Mouse (Mus musculus) heart, adult 2 months (tissue): ENCODE measurements around the gene Tubgcp2. TPM values are rescaled to one million over a fixed set of nuclear protein-coding genes. Genes with fewer than 3 reads are reported as not detected.

Source experiments
- DNase-seq, 2 experiments: peaks; one replicate each; pipeline ENCODE4 v3.0.0; 2021
- H3K27ac ChIP-seq: fragments of 200-600 bp; 2 replicates; pipeline ENCODE4 v1.8.1; 2022
- H3K27me3 ChIP-seq: fragments of 200-500 bp; 2 replicates; pipeline ENCODE4 v1.6.1; 2012; ENCODE audit warnings: mild to moderate bottlenecking, low read length, inconsistent platforms, mixed read lengths; ENCODE audit not compliant: control insufficient read depth, insufficient read depth
- H3K36me3 ChIP-seq: fragments of 200-500 bp; 2 replicates; pipeline ENCODE4 v1.6.1; 2012; ENCODE audit warnings: low read length, inconsistent platforms; ENCODE audit not compliant: control insufficient read depth, insufficient read depth
- H3K4me1 ChIP-seq: fragments of 200-500 bp; 2 replicates; pipeline ENCODE4 v1.6.1; 2011; ENCODE audit warnings: low read length; ENCODE audit not compliant: control insufficient read depth, insufficient read depth
- H3K4me3 ChIP-seq: fragments of 200-600 bp; 2 replicates; pipeline ENCODE4 v1.8.1; 2022
- H3K79me2 ChIP-seq: fragments of 200-500 bp; replicated peaks from 2 replicates; pipeline ENCODE4 v1.6.1; 2012; ENCODE audit warnings: mild to moderate bottlenecking, inconsistent platforms, low read length, moderate library complexity, mixed read lengths; ENCODE audit not compliant: control insufficient read depth, insufficient read depth
- H3K9ac ChIP-seq: fragments of 200-500 bp; 2 replicates; pipeline ENCODE4 v1.6.1; 2012; ENCODE audit warnings: low read depth, mild to moderate bottlenecking, control low read depth, inconsistent platforms, low read length, mixed read lengths
- EP300 ChIP-seq: fragments of 200-500 bp; IDR thresholded peaks from 2 replicates; pipeline ENCODE4 v1.6.1; 2011; ENCODE audit warnings: low read depth, low read length, control low read depth; ENCODE audit not compliant: insufficient read depth
- WGBS: fragments of 180-500 bp; shearing (Covaris S2); methylation state at CpG from one replicate; pipeline ENCODE4 v1.1.7; 2018; 5-methylcytosine and 5-hydroxymethylcytosine counted together
- intact Hi-C: fragments of 180-260 bp; cut with DNase I; formaldehyde crosslinking; loops from one replicate; pipeline ENCODE4 v1.15.1; 2025
- microRNA-seq, 2 experiments: library from miRNA; unstranded; fragments of <30 nt; microRNA quantifications; one replicate each; pipeline ENCODE4 v1.2.0; 2021
- polyA plus RNA-seq: library from polyadenylated mRNA; depleted of rRNA; stranded (reverse); fragments of >200 nt; gene quantifications from 2 replicates; pipeline ENCODE4 v1.2.3, GENCODE M21; 2012; rRNA removed
- total RNA-seq, 2 experiments: library from RNA; stranded (reverse); gene quantifications; 2 replicates each; pipeline ENCODE4 v1.2.3; 2021

The Tubgcp2 gene
- total and polyA plus RNA-seq, 3 experiments, result 21.7 to 33.5 (median 28.4) TPM

- Histone ChIP-seq H3K9ac (no peak overlapping the region), H3K79me2 (no peaks in the 10 kb centered on the region), H3K36me3 (no peaks in the 10 kb centered on the region), H3K27ac (no peak overlapping the region), H3K4me3 (no peak overlapping the region), H3K27me3 (peaks cover 22% of the 10 kb centered on the region), H3K4me1 (peaks cover 1% of the 10 kb centered on the region; the same call in 1 of the 2 replicates)
- TF ChIP-seq EP300, result no peak
- DNase-seq, result no peak
- WGBS, result 62% methylated on average over 5 of the region's 5 CpGs
- intact Hi-C loops, result no loop called here
Measured at GRCm38 (mm10) chr7:139946032-139946431, 90.4 kb downstream of the Tubgcp2 start.

Small RNA genes within 50 kb of the gene (microRNA-seq; reads per million reads assigned to microRNA genes)
- gene Mir202 (0 reads per million in 2 experiments), gene Mir7062 (0 to 0.77 reads per million in 2 experiments), gene mmu-mir-7686 (0 reads per million in 2 experiments)

Other genes with a start within 250 kb of the Tubgcp2 start
- under 1 TPM in 1 of 2 experiments, not detected in 1; 0.09 TPM for gene Adgra1, start 202.5 kb downstream of the Tubgcp2 start, total RNA-seq
- 0.04 and 0.06 TPM in 2 replicates for gene Adgra1, start 202.5 kb downstream of the Tubgcp2 start, polyA plus RNA-seq
- not detected for gene Kndc1, start 142.0 kb downstream of the Tubgcp2 start, total RNA-seq
- 0.47 TPM in 1 of 2 replicates, not detected in the other for gene Kndc1, start 142.0 kb downstream of the Tubgcp2 start, polyA plus RNA-seq
- gene Utf1, start 92.9 kb downstream of the Tubgcp2 start, total RNA-seq, result not detected
- not detected in 2 replicates for gene Utf1, start 92.9 kb downstream of the Tubgcp2 start, polyA plus RNA-seq
- not detected for gene 6430531B16Rik, start 57.9 kb downstream of the Tubgcp2 start, total RNA-seq
- 0.25 TPM in 1 of 2 replicates, not detected in the other for gene 6430531B16Rik, start 57.9 kb downstream of the Tubgcp2 start, polyA plus RNA-seq
- gene Adam8, start 44.1 kb downstream of the Tubgcp2 start, total RNA-seq, result under 1 TPM; 0.26 to 0.73 TPM
- 2.3 and 9.1 TPM in 2 replicates for gene Adam8, start 44.1 kb downstream of the Tubgcp2 start, polyA plus RNA-seq
- 10 to 100 TPM in 1 of 2 experiments, 1 to 10 TPM in 1; 8.5 to 11.1 TPM for gene Zfp511, start 278 bp downstream of the Tubgcp2 start, total RNA-seq
- 20.8 and 21.2 TPM in 2 replicates for gene Zfp511, start 278 bp downstream of the Tubgcp2 start, polyA plus RNA-seq
- gene Msx3, start 12.4 kb upstream of the Tubgcp2 start, total RNA-seq, result not detected
- not detected in 2 replicates for gene Msx3, start 12.4 kb upstream of the Tubgcp2 start, polyA plus RNA-seq
- under 1 TPM in 1 of 2 experiments, not detected in 1; 0.23 TPM for gene Caly, start 45.9 kb upstream of the Tubgcp2 start, total RNA-seq
- 0.10 and 0.53 TPM in 2 replicates for gene Caly, start 45.9 kb upstream of the Tubgcp2 start, polyA plus RNA-seq
- gene Prap1, start 56.7 kb upstream of the Tubgcp2 start, total RNA-seq, result not detected
- 0.27 TPM in 1 of 2 replicates, not detected in the other for gene Prap1, start 56.7 kb upstream of the Tubgcp2 start, polyA plus RNA-seq
- gene Fuom, start 65.8 kb upstream of the Tubgcp2 start, total RNA-seq, result 10 to 100 TPM; 71.5 to 83.4 TPM
- gene Fuom, start 65.8 kb upstream of the Tubgcp2 start, polyA plus RNA-seq, result 101 and 120 TPM in 2 replicates
- gene Paox, start 79.1 kb upstream of the Tubgcp2 start, total RNA-seq, result 1 to 10 TPM; 3.0 to 3.4 TPM
- gene Paox, start 79.1 kb upstream of the Tubgcp2 start, polyA plus RNA-seq, result 5.2 TPM in 2 replicates
- gene Echs1, start 79.8 kb upstream of the Tubgcp2 start, total RNA-seq, result 100 to 1,000 TPM; 438 to 535 TPM
- gene Echs1, start 79.8 kb upstream of the Tubgcp2 start, polyA plus RNA-seq, result 473 and 490 TPM in 2 replicates
- gene Mtg1, start 100.9 kb upstream of the Tubgcp2 start, total RNA-seq, result 10 to 100 TPM; 25.2 to 27.3 TPM
- 46.2 and 68.8 TPM in 2 replicates for gene Mtg1, start 100.9 kb upstream of the Tubgcp2 start, polyA plus RNA-seq
- gene Sprn, start 118.2 kb upstream of the Tubgcp2 start, total RNA-seq, result under 1 TPM; 0.52 TPM
- gene Sprn, start 118.2 kb upstream of the Tubgcp2 start, polyA plus RNA-seq, result 0.85 and 1.9 TPM in 2 replicates
- not detected for gene Olfr522, start 128.1 kb upstream of the Tubgcp2 start, total RNA-seq
- gene Olfr522, start 128.1 kb upstream of the Tubgcp2 start, polyA plus RNA-seq, result not detected in 2 replicates
- gene Olfr523, start 136.5 kb upstream of the Tubgcp2 start, total RNA-seq, result not detected
- gene Olfr523, start 136.5 kb upstream of the Tubgcp2 start, polyA plus RNA-seq, result not detected in 2 replicates
- not detected for gene Olfr524, start 169.3 kb upstream of the Tubgcp2 start, total RNA-seq
- gene Olfr524, start 169.3 kb upstream of the Tubgcp2 start, polyA plus RNA-seq, result not detected in 2 replicates
- not detected for gene Cd163l1, start 181.6 kb upstream of the Tubgcp2 start, total RNA-seq
- gene Cd163l1, start 181.6 kb upstream of the Tubgcp2 start, polyA plus RNA-seq, result 0.27 TPM in 1 of 2 replicates, not detected in the other
- gene 5830411N06Rik, start 210.6 kb upstream of the Tubgcp2 start, total RNA-seq, result not detected
- gene 5830411N06Rik, start 210.6 kb upstream of the Tubgcp2 start, polyA plus RNA-seq, result 0.12 TPM in 1 of 2 replicates, not detected in the other